Mouse (Mus musculus) spleen, adult 2 months (tissue): ENCODE measurements at regions not wholly inside any gene's neighbourhood (a gene's known extent, or its start where the extent isn't known, plus 50 kb on each side); places are given as distances from the start of the nearest gene placed in this dataset.

ENCODE experiments used
- CTCF ChIP-seq: fragments of 200-500 bp; IDR thresholded peaks from 2 replicates; pipeline ENCODE4 v1.5.1; 2011; ENCODE audit warnings: mild to moderate bottlenecking, inconsistent platforms; ENCODE audit not compliant: insufficient read depth, insufficient read length, insufficient replicate concordance; ENCODE audit errors: extremely low read depth
- POLR2A ChIP-seq: fragments of 200-500 bp; IDR thresholded peaks from 2 replicates; pipeline ENCODE4 v1.6.1; 2011; ENCODE audit warnings: low read depth, low read length, inconsistent platforms

DNA sequence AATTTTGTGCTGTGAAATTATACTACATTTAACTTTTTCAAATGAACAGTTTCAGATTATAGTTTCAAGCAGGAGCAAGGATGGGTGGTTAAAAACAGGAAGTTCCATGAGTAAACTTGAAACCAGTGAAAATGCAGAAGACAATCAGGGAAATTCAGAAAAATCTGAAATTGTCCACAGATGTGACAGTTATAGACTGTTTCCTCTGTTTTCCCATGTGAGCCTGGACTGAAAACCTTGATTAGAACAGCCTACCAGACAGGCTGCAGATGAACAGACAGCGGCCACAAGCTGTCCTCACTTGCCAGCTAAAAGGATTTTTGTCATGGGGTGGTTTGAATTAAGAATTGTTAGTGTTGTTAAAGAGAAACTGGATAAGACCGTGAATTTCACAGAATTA is 91.4 kb downstream of the Nfkbiz start:
- TF ChIP-seq CTCF (no peak), POLR2A (no peak)
